Mouse (Mus musculus): Measurements from ENCODE around the gene Gli2. TPM values are rescaled to one million over a fixed set of nuclear protein-coding genes. Genes with fewer than 3 reads are reported as not detected.
A peak's percentile ranks its signal among the peaks of the same experiment; 100 is the strongest.

Gene Gli2
- total RNA-seq, 2 experiments from 2014 or later: 2.7 to 3.4 TPM

GRCm38 (mm10) chr1:119052631-119053177, 715 bp downstream of the Gli2 start:
- intact Hi-C loops (cut with DNase I): loop anchor here (2.0 to 5.0 kb wide), 2 partner anchors 75 to 142 kb away; no protein-coding TSS in a partner anchor
- no peak for DNase-seq (ENCODE audit: low spot score in 2 of 2)

GRCm38 (mm10) chr1:119051938-119052551, 1.4 kb downstream of the Gli2 start:
- peak in 1 of 2 experiments; percentile 7 for DNase-seq (ENCODE audit: low spot score in 2 of 2)
- intact Hi-C loops (cut with DNase I): loop anchor here (2.0 to 5.0 kb wide), 2 partner anchors 75 to 141 kb away; no protein-coding TSS in a partner anchor

GRCm38 (mm10) chr1:119051192-119051937, 2.1 kb downstream of the Gli2 start:
- no peak for DNase-seq (ENCODE audit: low spot score in 2 of 2)
- intact Hi-C loops (cut with DNase I): loop anchor here (5.0 kb wide), 1 partner anchor 74 kb away; no protein-coding TSS in a partner anchor

GRCm38 (mm10) chr1:119049812-119050615, 3.4 kb downstream of the Gli2 start:
- intact Hi-C loops (cut with DNase I): loop anchor here (5.0 kb wide), 1 partner anchor 73 kb away; no protein-coding TSS in a partner anchor
- DNase-seq (ENCODE audit: low spot score in 2 of 2): peak in 1 of 2 experiments; percentile 14

GRCm38 (mm10) chr1:119048988-119049387, 4.4 kb downstream of the Gli2 start:
- intact Hi-C loops (cut with DNase I): no loop called here
- DNase-seq (ENCODE audit: low spot score in 2 of 2): no peak

GRCm38 (mm10) chr1:119048547-119048946, 4.9 kb downstream of the Gli2 start:
- intact Hi-C loops (cut with DNase I): no loop called here
- DNase-seq (ENCODE audit: low spot score in 2 of 2): no peak

GRCm38 (mm10) chr1:119047462-119048371, 5.7 kb downstream of the Gli2 start:
- DNase-seq (ENCODE audit: low spot score in 2 of 2): peak in 1 of 2 experiments; percentile 42
- intact Hi-C loops (cut with DNase I): no loop called here

- no peak for DNase-seq (ENCODE audit: low spot score in 2 of 2)
- intact Hi-C loops (cut with DNase I): no loop called here
These were observed 15.0 kb downstream of the Gli2 start for GRCm38 (mm10) chr1:119038436-119038835.

- DNase-seq (ENCODE audit: low spot score in 2 of 2): no peak
- intact Hi-C loops (cut with DNase I): no loop called here
These were observed 17.5 kb downstream of the Gli2 start for GRCm38 (mm10) chr1:119035931-119036330.

GRCm38 (mm10) chr1:119035301-119035700, 18.1 kb downstream of the Gli2 start:
- intact Hi-C loops (cut with DNase I): no loop called here
- DNase-seq (ENCODE audit: low spot score in 2 of 2): no peak

- intact Hi-C loops (cut with DNase I): no loop called here
- DNase-seq (ENCODE audit: low spot score in 2 of 2): no peak
These were observed 19.2 kb downstream of the Gli2 start for GRCm38 (mm10) chr1:119034163-119034705.

GRCm38 (mm10) chr1:119033450-119034162, 19.8 kb downstream of the Gli2 start:
- intact Hi-C loops (cut with DNase I): no loop called here
- DNase-seq (ENCODE audit: low spot score in 2 of 2): peak; percentile 34 to 84

GRCm38 (mm10) chr1:119031185-119031584, 22.2 kb downstream of the Gli2 start:
- intact Hi-C loops (cut with DNase I): no loop called here
- DNase-seq (ENCODE audit: low spot score in 2 of 2): no peak

GRCm38 (mm10) chr1:119025647-119026358, 27.6 kb downstream of the Gli2 start:
- intact Hi-C loops (cut with DNase I): no loop called here
- no peak for DNase-seq (ENCODE audit: low spot score in 2 of 2)

GRCm38 (mm10) chr1:119022311-119022710, 31.1 kb downstream of the Gli2 start:
- no peak for DNase-seq (ENCODE audit: low spot score in 2 of 2)
- intact Hi-C loops (cut with DNase I): no loop called here

- intact Hi-C loops (cut with DNase I): no loop called here
- peak in 1 of 2 experiments; percentile 49 for DNase-seq (ENCODE audit: low spot score in 2 of 2)
These were observed 33.3 kb downstream of the Gli2 start for GRCm38 (mm10) chr1:119020092-119020491.

- no peak for DNase-seq (ENCODE audit: low spot score in 2 of 2)
- intact Hi-C loops (cut with DNase I): no loop called here
These were observed 34.4 kb downstream of the Gli2 start for GRCm38 (mm10) chr1:119019056-119019455.
